Mouse (Mus musculus) heart, adult 11 months (tissue): ENCODE results near the gene Wdr59.
"Not testable (repeated sequence)": the region's sequence is repeated elsewhere in the genome, so short reads cannot be mapped to it uniquely, and the experiment has no call there.

ENCODE experiments used
- DNase-seq: peaks from one replicate; pipeline ENCODE4 v3.0.0; 2022

Wdr59 gene

DNA sequence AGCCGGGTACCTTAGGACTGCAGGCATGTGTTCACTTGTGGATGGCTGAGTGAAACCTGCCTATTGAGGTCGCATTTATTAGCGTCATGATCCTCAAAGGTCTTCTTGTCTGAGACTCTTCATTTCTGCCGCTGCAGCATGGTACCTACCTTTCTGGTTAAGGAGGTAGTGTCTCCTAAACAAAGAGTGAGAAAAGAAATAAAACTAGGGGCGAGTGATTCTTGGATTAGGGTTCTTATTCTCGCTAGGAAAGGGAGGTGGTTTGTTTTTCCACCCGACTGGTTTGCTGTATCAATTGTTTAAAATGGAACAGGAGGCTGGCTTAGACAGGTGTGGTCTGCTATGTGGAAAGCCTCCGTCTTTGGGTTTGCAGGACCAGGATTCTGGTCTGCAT is 15.9 kb upstream of the Wdr59 start:
- DNase-seq: no peak

DNA sequence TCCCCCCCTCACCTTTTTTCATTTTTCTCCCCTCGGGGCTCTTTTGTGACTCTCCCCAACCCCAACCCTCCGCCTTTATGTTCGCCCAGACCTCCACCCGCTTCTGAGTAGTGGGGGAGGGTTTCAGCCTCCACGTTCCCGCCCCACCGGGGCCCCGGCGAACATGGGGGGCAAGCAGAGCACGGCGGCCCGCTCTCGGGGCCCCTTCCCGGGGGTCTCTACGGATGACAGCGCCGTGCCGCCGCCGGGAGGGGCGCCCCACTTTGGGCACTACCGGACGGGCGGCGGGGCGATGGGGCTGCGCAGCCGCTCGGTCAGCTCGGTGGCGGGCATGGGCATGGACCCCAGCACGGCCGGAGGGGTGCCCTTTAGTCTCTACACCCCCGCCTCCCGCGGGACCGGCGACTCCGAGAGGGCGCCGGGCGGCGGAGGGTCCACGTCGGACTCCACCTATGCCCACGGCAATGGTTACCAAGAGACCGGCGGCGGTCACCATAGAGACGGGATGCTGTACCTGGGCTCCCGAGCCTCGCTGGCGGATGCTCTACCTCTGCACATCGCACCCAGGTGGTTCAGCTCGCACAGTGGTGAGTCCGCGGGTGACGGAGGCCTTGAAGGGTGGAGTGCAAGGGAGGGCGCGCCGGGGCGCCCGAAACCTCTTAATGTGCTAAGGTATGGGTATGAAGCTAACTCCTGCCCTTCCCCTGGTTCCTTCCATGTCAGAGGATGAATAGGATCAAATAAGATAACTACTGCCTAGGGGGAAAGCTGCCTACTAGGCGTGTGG is 15.3 kb upstream of the Wdr59 start:
- DNase-seq: peak; percentile 96

DNA sequence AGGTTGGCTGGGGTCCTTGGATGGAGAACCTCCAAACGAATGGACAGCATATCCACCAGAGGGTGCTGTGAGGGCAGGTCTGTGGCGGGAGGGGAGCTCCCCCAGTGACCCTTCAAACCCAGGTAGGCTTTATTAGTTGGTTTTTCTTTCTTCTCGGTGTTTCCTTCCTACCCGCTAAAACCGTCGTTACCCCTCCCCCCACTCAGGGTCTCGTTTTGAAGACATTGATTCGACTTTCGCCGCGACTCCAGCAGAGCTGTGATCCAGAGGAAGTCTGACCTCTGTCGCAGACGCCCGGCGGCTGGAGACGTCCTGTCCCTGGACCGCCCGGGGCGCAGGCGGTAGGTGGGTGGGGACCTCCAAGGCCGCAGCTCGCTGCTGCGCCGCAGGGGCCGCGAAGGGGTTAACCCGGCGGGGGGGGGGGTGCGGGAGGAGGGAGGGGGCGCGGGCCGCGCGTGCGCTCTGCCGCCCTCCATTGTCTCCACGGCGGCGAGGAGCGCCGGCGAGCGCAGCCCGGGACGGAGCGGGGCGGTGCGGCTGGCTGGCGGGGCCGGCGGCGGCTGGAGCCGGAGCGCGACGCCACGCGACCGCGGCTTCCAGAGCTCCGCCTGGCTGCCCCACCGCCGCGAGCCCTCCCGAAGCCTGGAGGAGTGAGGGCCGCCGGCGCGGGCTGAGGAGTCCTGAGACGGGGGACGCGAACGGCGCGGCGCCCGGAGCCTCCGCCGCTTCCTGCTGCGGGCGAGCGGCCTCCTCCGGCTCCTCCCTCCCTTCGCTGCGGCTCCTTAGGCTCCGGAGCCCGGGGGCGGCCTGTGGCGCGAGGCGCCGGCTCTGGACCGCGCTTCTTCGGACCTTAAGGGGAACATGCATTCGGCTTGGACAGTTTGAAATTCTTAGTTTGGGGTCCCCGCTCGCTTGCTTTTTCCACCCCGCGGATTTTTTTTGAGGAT is 14.4 kb upstream of the Wdr59 start, which contains the start of gene Znrf1:
TSS of gene Znrf1 (plus strand) at position 67 of the 947 bp plus-strand sequence.
- DNase-seq: peak; percentile 98

DNA sequence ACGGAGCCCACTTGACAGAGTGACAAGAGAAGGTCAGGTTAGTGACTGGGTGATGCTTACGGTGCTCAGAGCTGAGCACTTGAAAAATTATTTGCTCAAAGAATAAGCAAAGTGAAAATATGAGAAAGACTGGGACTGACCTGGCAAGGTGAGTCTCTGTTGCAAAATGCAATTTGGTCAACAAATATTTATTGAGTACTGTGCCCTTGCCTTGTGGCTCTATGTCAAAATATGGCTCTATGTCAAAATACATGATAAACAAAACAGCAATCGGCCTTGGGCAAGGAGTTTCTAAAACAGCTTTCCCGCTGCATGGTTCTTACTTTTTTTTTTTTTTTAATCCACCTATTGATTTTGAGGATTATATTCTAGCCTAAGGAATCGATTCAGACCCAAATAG is 13.6 kb upstream of the Wdr59 start:
- no peak for DNase-seq

DNA sequence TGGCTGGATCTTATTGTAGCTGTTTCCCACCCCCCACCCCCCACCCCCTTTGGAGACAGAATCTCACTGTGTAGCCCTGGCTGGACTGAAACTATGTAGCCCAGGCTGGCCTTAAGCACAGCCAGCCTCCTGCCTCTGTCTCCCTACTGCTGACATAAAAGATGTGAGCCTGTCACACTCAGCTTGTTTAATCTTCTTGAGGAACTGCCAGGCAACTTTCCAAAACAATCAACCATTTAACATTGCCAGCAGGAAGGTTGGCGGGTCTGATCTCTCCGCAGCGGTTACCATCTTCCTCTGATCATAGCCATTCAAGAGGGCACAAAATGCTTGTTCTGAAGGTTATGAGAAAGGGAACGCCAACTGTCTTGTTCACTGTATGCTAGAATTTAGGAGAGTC is 11.6 kb upstream of the Wdr59 start:
- peak; percentile 88 for DNase-seq

DNA sequence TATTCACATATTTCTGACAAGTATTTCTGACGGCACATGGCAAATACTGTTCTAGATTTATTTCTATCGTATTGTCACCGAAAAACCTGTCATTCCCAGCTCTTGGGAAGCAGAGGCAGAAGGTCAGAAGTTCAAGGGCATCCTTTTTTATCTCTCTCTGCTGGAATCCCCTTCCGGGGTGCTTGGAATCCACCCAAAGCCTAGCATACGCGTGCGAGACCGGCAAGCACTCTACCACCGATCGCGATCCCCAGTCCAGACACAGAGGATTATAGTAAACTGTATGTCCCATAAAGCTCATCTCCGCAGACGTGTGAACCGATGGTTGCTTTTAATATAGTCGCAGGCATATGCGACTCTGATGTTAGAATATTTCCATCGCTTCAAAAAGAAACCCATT is 9.7 kb upstream of the Wdr59 start:
- DNase-seq: no peak

DNA sequence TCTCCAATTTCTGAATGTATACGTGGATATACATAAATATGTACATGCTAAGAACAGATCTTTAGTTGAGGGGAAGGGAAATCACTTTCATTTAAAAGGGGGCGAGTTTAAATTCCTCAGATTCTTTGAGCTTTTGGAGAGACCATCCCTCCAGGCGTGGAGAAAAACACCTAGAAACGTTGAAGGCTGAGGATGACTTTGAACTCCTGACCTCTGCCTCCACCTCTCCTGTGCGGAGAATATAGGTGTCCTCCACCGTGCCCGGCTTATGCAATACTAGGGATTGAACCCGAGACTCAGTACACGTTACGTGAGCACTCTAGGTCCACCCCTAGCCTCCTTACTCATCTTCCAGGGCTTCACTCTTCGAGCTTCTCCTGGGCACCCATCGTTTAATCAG is 9.3 kb upstream of the Wdr59 start:
- no peak for DNase-seq

DNA sequence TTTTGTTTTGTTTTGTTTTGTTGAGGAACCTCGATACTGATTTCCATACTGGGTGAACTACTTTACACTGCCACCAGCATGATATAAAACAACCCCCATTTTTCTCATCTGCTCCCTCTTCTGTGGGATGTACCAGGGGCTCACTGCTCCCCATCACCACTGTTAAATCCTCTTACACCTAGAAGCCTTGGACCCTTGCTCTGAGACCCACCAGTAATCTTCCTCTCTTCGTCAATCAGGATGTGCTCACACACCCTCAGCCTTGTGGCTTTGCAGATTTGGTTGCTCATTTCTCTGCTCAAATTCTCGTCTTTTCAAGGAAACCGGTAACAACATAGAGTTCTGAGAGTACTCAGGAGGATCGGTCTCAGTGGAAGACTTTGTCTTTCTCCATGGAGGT is 6.2 kb upstream of the Wdr59 start:
- no peak for DNase-seq

DNA sequence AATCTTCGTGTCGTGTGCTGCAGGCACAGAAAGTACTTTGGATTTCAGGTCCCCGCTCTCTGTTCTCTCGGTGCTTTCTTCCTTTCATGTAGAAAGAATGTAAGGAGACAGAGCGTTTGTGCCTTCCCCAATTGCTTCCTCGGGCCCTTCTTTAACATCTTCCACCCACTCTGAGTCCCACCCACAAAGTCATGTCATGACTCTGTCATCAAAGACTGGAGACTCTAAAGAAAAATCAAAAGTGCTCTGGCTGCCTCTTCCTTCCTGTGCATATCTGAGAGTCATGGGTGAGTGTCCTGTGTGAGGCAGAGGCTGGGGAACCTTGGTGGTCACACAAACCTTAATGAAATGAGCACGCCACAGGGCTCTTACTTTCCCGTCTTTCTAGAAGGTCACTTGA is 5.3 kb upstream of the Wdr59 start:
- no peak for DNase-seq

DNA sequence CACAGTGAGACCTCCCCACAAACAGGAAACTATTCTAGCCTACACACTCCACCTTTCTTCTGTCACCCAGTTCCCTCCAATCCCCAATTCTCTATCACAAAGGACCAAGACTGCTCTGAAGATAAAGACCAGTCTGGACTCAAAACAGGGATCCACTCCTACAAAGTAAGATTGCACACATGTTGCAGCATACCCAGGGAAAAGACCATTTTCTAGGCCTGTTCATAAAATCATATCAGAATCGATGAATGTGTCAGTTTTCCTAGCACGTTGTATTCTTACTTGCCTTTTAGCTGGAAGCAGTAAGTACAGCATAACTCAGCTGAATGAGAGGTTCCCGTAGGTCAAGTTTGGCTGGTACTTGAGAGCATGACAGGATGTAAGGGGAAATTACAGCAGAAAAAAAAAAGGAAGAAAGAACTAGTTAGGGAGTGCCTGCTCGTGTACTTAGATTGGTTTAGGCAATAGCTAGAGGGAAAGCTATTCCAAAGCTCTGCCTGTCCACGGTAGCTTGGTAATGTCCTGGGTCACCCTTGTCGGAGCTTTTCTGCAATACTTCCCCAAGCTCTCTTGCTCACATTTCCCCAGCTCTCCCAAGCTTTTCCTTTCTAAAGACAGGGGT is 4.6 kb upstream of the Wdr59 start:
- DNase-seq: no peak

DNA sequence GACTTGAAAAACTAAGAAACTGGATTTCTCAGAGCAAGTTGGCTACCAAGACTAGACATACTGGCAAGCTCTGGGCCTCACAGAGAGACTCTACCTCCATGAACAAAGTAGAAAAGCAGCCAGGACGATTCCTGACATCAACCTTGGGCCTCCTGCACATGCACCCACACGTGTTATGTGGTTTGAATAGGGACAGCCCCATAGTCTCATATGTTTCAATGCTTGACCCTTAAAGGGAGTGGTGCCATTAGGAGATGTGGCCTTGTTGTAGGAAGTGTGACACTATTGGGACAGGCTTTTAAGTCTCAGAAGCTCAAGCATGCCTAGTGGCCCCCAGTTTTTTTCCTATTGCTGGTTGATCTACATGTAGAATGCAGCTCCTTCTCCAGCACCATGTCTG is 4.4 kb downstream of the Wdr59 start:
- no peak for DNase-seq

DNA sequence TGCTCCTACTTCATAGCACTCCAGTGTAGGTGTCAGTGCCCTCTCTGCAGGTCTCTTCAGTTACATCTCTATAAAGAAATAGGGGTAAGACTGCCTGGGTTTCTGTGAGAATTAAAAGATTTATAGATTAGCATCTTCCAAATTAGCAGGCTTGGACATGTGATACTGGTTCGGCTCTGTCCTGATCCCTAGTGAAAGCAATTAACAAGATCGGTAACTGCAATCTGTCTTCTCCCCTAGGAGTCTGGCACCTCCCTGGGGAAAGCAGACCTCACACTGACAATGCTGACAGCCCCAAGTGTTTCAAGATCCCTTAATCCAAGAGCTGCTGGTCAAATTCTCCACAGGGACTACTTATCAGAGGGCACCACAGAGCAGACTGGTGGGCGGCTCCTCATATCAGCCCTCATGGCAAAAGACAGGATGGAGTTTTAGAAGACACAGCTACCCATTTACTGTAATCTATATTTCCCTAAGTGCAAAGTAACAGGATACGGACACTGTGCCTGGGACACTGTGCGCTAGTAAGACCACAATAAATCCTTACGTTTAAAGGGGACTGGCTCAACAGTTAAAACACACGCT is 5.3 kb downstream of the Wdr59 start:
- DNase-seq: no peak

DNA sequence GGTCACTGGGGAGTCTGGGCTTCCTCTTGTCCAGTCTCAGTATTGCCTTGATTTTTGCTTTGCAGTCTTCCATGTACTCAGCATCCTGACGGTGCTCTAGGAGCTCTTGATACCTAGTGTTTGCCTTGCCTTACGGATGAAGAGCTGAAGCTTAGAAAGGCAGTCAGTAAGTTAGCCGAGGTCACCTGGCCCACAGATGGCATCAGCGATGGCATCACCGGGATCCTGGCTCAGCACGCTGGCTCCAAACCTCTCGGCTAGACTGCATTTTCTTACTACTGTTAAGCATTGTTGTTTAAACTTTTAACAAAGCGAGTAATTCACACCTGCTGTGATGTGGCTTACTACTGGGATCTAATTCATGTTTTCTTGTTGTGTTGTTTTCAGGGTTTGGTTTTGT is 8.4 kb downstream of the Wdr59 start:
- DNase-seq: no peak

DNA sequence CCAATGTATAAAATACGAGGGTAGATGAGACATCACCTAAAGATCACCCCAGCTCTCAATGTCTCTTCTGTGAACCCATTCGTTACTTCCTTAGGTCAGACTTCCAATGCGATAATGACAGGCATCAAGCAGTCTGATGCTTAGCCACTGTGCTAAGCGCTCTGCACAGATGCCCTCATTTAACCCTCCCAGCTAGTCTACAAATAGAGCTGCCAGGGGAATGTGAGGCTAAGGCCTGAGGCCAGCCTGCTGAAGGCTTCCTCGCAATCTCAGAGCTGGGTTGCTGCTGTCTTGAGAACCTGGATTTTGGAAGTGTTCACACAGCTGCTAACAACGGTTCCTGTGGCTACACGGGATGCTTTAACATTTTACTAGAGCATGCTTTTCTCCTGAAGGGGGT is 9.0 kb downstream of the Wdr59 start:
- DNase-seq: no peak

DNA sequence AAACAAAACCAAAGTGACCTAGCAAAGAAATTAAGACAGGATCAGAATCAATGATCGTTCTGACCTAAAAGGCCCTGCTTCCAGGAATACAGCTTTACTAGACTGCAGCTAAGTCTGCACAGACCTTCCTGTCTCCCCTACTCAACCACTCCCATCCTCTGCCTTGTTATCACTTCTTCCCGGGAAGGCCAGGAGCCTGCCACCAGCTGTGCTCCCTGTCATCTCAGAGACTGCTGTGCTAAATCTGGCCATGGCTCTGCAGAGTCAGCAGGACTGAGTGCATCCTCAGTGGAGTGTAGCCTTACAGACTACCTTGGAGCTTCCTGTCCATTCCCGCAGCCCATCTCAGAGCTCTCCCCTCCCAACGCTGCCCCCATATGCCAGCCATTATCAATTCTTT is 11.5 kb downstream of the Wdr59 start:
- DNase-seq: no peak

DNA sequence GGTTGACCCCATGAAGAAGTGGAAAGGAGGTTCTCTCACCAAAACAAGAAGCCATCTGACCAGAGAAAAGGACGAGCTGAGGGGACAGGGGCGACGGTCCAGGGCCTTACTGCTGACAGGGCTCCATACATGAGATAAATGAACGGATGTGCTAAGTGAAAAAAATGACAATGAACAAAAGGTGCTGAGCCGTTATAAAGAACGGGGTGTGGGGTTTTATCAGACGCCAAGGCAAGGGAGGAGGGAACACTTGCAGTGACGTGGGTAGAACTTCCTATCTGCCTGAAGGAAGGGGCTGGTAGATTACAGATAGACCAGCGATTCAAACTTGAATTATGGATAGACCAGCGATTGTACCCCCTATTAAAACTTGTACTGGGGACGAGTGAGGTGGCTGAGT is 12.6 kb downstream of the Wdr59 start:
- peak; percentile 93 for DNase-seq

DNA sequence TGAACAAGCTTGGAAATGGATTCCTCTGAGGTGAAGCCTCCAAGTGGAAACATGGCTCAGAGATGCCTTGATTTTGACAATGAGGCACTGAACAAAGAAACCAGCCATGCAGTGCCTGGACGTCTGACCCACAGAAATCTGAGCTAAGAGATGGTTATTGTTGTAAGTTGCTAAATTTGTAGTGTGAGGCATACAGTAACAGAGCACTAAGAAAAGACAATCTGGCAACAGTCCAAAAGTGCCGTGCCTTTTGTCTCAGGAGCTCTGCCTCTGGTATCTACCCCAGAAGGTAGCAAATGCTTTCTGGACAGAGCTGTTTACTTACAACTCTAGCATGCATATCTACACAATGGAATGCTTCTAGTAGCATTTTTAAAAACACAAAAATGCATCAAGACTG is 13.3 kb downstream of the Wdr59 start:
- no peak for DNase-seq

DNA sequence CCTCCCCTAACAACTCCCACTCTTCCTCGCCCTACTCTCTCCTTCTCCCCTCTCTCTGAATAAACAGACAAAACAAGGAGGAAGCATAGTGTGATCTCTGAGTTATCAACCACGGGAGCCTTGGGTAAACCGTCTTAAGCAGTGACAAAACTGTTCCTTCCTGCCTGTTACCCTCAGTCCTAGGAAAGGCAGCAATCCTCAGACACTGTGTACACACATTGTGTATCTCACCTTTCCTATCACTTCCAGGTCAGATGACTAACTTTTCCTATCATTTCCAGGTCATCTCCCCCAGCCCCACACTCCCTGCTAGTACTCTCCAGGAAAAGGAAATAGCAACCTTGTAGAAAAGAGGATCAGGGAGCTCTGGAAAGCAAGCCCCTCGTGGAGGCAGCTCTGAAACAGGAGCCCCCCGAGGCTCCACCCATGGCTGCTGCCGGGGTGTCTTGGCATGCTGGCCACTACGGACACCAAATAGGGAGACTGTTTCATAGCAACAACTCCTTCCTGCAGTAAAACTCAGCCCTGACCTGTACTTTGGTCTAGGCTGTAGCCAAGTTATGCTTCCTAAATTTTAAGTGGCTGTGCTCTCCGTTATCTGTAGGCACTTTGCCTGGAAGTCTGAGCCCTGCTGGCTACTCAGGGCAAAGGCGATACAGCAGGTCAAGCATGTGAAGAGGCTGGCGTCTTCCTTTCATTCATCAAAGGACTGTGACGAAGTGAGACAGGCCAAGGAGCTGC is 20.0 kb downstream of the Wdr59 start:
- DNase-seq: peak; percentile 92

DNA sequence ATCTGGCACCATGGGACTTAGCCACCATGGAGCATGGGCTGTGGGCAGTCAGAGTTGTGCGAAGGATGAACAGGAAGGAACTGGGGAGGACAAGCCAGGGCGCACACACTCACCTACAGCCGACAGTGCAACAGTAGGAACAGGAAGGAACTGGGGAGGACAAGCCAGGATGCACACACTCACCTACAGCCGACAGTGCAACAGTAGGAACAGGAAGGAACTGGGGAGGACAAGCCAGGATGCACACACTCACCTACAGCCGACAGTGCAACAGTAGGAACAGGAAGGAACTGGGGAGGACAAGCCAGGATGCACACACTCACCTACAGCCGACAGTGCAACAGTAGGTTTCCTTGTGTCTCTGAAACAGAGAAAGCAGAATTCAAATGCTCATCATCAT is 23.6 kb downstream of the Wdr59 start:
- DNase-seq: not testable (repeated sequence)

DNA sequence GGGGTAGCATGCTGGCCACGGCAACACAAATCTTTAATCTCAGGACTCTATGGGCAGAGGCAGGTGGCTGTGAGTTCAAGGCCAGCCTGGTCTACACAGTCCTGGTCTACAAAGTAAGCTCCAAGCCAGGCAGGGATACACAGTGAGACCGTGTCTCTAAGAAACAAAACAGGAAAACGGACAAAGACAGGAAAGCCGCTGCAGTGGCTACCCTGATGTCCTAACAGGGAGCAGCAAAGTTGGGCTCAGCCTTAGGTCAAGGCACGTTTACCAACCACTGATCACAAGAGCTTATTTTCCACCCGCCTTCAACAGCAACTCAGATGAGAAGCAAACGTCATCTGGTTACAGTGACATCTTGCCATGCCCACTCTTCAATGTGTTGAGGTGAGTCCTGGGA is 25.6 kb downstream of the Wdr59 start:
- DNase-seq: peak; percentile 97

DNA sequence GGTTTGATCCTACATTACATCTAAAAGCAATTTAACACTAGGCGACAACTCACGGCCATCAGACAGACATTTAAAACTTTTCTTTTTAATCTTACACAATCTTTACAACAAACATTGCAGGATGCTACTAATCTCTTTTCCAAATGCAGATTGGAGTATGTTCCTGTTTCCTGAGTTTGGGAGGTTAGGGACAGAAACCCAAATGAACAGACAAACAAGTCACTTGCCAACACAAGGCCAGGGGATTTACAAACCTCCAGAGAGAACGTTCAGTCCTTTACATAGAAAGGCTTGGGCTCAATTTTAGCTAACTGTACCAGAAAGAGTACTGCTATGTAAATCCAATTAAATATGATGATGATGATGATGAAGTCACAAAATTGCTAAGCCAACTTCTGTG is 28.7 kb downstream of the Wdr59 start:
- no peak for DNase-seq

DNA sequence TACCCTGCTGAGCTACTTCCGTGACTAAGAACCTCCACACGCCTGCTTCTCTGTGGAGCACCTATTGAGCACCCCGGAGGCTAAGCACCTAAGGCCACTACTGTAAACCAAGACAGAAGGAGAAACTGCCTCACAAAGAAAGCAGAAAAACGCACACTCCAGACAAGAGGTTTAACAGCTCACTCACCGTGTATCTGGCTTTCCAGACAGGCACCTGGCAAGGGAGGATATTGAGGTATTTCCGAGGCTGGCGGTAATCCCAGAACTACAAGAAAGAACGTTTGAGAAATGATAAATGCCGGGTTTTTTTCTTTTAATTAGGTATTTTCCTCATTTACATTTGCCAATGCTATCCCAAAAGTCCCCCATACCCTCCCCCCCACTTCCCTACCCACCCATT is 29.4 kb downstream of the Wdr59 start:
- peak; percentile 91 for DNase-seq

DNA sequence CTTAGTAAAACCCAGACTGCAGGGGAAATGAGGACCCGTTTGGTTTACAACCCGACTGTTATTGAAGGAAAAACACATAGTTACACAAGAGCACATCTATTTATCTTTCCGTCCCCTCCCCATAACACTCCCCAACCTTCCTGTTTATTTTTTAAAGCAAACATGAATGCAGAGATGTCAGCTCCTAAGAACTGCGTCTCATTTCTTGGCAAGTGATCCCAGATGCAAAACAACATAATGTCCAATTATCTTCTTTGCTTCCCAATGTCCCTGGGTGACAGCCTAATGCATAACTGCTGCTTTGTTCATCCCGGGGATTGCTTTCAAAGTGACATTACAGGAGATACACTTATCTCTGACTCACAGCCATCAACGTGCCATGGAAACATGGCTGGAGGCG is 30.7 kb downstream of the Wdr59 start:
- DNase-seq: no peak
